Mouse (Mus musculus) gastrocnemius, postnatal 36 days (tissue): ENCODE data around the gene Cnn2. TPM values are rescaled to one million over a fixed set of nuclear protein-coding genes. Genes with fewer than 3 reads are reported as not detected.
"Not testable (repeated sequence)": the region's sequence is repeated elsewhere in the genome, so short reads cannot be mapped to it uniquely, and the experiment has no call there.

Experiments
- DNase-seq, 2 experiments: peaks; one replicate each; pipeline ENCODE4 v3.0.0; 2022
- intact Hi-C: fragments of 180-260 bp; cut with DNase I; formaldehyde crosslinking; loops from one replicate; pipeline ENCODE4 v1.15.1; 2025
- total RNA-seq, 2 experiments: library from RNA; stranded (reverse); gene quantifications; 2 replicates each; pipeline ENCODE4 v1.2.3; 2021

Cnn2 gene
- total RNA-seq, 2 experiments from 2014 or later, result 5.2 to 6.0 TPM

DNA sequence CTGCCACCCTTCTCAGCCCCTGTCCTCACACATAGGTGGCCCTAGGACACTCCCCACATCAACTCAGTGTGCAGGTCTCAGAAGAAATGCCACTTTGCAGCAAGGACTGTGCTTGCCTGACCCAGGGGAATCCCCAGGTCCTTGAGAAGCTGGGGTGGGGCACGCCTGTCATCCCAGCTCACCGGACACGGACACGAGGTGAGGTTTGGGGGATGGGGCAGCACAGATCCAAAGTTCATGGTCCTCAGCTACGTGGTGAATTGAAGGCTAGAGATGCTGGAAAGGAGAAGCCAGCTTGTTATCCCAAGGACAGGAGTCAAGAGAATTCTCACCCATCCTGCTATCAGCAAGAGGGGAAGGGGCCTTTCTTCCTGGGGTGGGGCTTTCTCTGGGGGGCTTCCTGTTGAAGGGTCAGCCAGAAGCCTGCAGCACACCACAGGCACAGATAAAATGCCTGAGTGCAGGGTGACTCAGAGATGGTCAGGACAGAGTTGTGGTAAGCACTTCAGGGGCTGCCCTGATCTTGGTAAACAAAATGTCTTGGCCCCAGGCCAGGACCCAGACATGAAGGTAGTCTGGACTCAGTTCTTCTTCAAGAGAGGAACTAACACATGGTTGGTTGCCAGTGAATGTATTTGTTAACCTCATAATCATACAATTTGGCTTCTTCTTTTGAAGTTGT lies 44.6 kb downstream of the Cnn2 start:
- DNase-seq, result peak in 1 of 2 experiments; percentile 39
- intact Hi-C loops, result loop anchor here (5.0 kb wide), 1 partner anchor 79 kb away; no protein-coding TSS in a partner anchor

- intact Hi-C loops, result loop anchor here (5.0 kb wide), 1 partner anchor 79 kb away; no protein-coding TSS in a partner anchor
Observed at GRCm38 (mm10) chr10:80033511-80034391, 45.4 kb downstream of the Cnn2 start.

DNA sequence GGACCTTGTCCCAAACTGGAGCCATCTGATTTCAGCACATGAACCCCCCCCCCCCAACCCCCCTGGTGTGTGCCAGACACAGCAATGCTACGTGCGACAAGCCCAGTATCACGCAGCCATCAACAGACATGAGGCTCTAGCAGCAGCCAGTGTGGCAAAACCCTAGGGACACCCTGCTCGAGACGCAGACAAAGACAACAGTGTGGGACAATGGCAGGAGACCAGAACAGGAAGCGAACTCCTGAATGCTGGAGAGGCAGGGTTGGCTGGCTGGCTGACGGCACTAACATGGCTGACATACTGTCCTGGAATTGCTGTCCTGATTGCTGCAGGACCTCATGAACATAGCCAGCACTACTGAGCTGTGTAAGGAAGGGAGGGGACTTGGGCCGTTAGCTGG lies 46.8 kb downstream of the Cnn2 start:
- no peak for DNase-seq
- intact Hi-C loops, result no loop called here

More at GRCm38 (mm10) chr10:80033511-80034391, 45.4 kb downstream of the Cnn2 start:
- no peak for DNase-seq

GRCm38 (mm10) chr10:80035686-80036085 lies 47.3 kb downstream of the Cnn2 start:
- intact Hi-C loops, result no loop called here

GRCm38 (mm10) chr10:80036832-80037231 lies 48.4 kb downstream of the Cnn2 start:
- DNase-seq, result no peak

More at GRCm38 (mm10) chr10:80035686-80036085, 47.3 kb downstream of the Cnn2 start:
- no peak for DNase-seq

DNA sequence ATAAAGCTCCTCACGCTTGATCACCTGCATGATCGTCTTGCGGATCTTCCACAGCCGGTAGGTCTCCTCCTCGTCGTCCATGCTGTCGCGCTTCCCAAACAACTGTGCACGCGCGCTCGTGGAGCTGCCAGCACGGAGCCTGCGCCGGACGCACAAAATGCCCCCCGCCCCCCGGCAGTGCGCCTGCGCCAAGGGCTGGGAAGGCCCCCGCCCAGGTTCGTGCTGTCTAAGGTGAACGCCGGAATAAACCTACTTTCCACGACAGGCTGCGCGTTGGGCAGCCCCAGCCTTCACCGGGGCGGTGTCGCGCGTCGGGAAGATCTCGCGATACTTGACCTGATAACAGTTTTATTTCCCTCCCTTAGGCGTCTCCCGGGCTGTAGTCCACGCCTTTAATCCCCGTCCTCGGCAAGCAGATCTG lies 51.2 kb downstream of the Cnn2 start, which contains the start of gene Polr2e:
Gene Polr2e (minus strand): TSS at position 237 of the 421 bp plus-strand sequence.
- DNase-seq, result peak; percentile 96 to 97
- intact Hi-C loops, result no loop called here

More at GRCm38 (mm10) chr10:80036832-80037231, 48.4 kb downstream of the Cnn2 start:
- intact Hi-C loops, result no loop called here

- intact Hi-C loops, DNase-seq: not testable (repeated sequence)
Observed at GRCm38 (mm10) chr10:80041409-80042060, 53.2 kb downstream of the Cnn2 start.

DNA sequence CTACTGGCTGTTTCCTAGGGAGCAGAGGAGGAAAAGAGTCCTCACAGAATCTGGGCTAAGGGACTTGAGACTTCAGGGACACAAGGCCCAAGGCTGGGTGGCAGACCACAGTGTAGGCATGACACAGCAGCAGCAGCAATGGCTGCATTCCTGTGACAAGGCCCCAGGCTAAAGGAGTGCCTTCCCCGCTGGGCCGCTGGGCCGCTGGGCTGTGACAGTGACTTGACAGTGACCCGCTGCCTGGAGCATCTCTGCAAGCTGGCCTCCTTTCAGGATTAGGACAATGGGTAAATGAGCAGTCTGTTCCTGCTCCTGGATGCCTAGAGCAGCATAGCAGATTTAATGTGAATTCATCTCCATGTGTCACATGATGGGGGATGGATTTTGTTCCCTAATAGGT lies 55.7 kb downstream of the Cnn2 start:
- no peak for DNase-seq
- intact Hi-C loops, result no loop called here

DNA sequence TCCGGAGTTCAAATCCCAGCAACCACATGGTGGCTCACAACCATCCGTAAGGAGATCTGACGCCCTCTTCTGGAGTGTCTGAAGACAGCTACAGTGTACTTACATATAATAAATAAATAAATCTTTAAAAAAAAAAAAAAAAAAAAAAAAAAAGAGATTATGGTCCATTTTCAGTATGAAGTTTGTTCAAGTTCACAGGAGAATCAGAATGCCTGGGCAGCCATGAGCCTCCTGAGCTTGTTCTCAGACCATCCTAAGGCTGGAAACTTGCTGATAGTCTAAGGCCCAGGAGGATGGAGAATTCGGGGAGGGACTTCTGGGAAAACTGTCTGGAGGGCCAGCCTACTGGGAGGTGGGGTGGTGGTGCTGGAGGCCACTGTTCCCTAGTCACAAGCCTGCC lies 57.0 kb downstream of the Cnn2 start:
- intact Hi-C loops, DNase-seq: not testable (repeated sequence)

Other genes with a start within 250 kb of the Cnn2 start
- gene Polrmt, start 242.0 kb upstream of the Cnn2 start, total RNA-seq, result 10 to 100 TPM; 29.4 to 33.2 TPM
- gene Fgf22, start 233.5 kb upstream of the Cnn2 start, total RNA-seq, result not detected
- 10 to 100 TPM; 35.1 to 40.1 TPM for gene Rnf126, start 221.6 kb upstream of the Cnn2 start, total RNA-seq
- gene Fstl3, start 211.3 kb upstream of the Cnn2 start, total RNA-seq, result 1 to 10 TPM; 1.2 to 1.8 TPM
- not detected for gene Prss57, start 197.6 kb upstream of the Cnn2 start, total RNA-seq
- gene Palm, start 195.0 kb upstream of the Cnn2 start, total RNA-seq, result 10 to 100 TPM; 13.8 to 21.4 TPM
- gene Misp, start 167.6 kb upstream of the Cnn2 start, total RNA-seq, result not detected
- gene Ptbp1, start 134.2 kb upstream of the Cnn2 start, total RNA-seq, result 10 to 100 TPM; 17.2 to 17.4 TPM
- not detected for gene Prtn3, start 114.1 kb upstream of the Cnn2 start, total RNA-seq
- not detected for gene Plppr3, start 114.0 kb upstream of the Cnn2 start, total RNA-seq
- not detected for gene Elane, start 102.3 kb upstream of the Cnn2 start, total RNA-seq
- 10 to 100 TPM; 47.6 to 86.0 TPM for gene Cfd, start 97.7 kb upstream of the Cnn2 start, total RNA-seq
- gene Med16, start 79.7 kb upstream of the Cnn2 start, total RNA-seq, result 10 to 100 TPM; 27.5 to 35.3 TPM
- gene Gm26602, start 77.7 kb upstream of the Cnn2 start, total RNA-seq, result not detected
- under 1 TPM in 1 of 2 experiments, not detected in 1; 0.23 TPM for gene Kiss1r, start 71.6 kb upstream of the Cnn2 start, total RNA-seq
- 100 to 1,000 TPM; 114 to 118 TPM for gene R3hdm4, start 67.4 kb upstream of the Cnn2 start, total RNA-seq
- 1 to 10 TPM; 1.3 to 1.8 TPM for gene Arid3a, start 61.5 kb upstream of the Cnn2 start, total RNA-seq
- gene Wdr18, start 28.4 kb upstream of the Cnn2 start, total RNA-seq, result 10 to 100 TPM; 17.5 to 23.9 TPM
- under 1 TPM; 0.07 to 0.15 TPM for gene Grin3b, start 17.9 kb upstream of the Cnn2 start, total RNA-seq
- gene Tmem259, start 4.3 kb upstream of the Cnn2 start, total RNA-seq, result 10 to 100 TPM; 71.5 to 72.4 TPM
- gene Abca7, start 7.9 kb downstream of the Cnn2 start, total RNA-seq, result 1 to 10 TPM; 5.4 to 5.8 TPM
- 1 to 10 TPM; 1.1 to 2.7 TPM for gene Arhgap45, start 28.1 kb downstream of the Cnn2 start, total RNA-seq
- gene Polr2e, start 51.2 kb downstream of the Cnn2 start, total RNA-seq, result 10 to 100 TPM; 36.0 to 42.5 TPM
- gene Gpx4, start 58.6 kb downstream of the Cnn2 start, total RNA-seq, result 100 to 1,000 TPM; 500 to 536 TPM
- 1 to 10 TPM; 4.5 to 7.3 TPM for gene Sbno2, start 117.0 kb downstream of the Cnn2 start, total RNA-seq
- 100 to 1,000 TPM; 120 to 135 TPM for gene Stk11, start 127.2 kb downstream of the Cnn2 start, total RNA-seq
- gene Atp5d, start 150.0 kb downstream of the Cnn2 start, total RNA-seq, result 100 to 1,000 TPM; 600 to 616 TPM
- gene Cbarp, start 152.3 kb downstream of the Cnn2 start, total RNA-seq, result 1 to 10 TPM; 1.4 to 2.1 TPM
- gene Midn, start 159.7 kb downstream of the Cnn2 start, total RNA-seq, result 10 to 100 TPM; 37.6 to 49.3 TPM
- gene Cirbp, start 177.4 kb downstream of the Cnn2 start, total RNA-seq, result 10 to 100 TPM; 22.6 to 28.3 TPM
- gene 1600002K03Rik, start 184.4 kb downstream of the Cnn2 start, total RNA-seq, result 1 to 10 TPM; 4.7 to 5.1 TPM
- under 1 TPM; 0.27 to 0.31 TPM for gene Efna2, start 190.9 kb downstream of the Cnn2 start, total RNA-seq
- 10 to 100 TPM; 12.3 to 14.3 TPM for gene Mum1, start 237.8 kb downstream of the Cnn2 start, total RNA-seq